Mouse (Mus musculus): ENCODE measurements at regions not wholly inside any gene's neighbourhood (a gene's known extent, or its start where the extent isn't known, plus 50 kb on each side); places are given as distances from the start of the nearest gene placed in this dataset.

- DNase-seq (ENCODE audit: low read depth) = no peak
Measured at GRCm38 (mm10) chr13:107766397-107767261, 277.6 kb upstream of the Smim15 start.

- no peak for DNase-seq (ENCODE audit: low read depth)
Measured at GRCm38 (mm10) chr13:107763911-107764310, 280.3 kb upstream of the Smim15 start.

- no peak for DNase-seq (ENCODE audit: low read depth)
Measured at GRCm38 (mm10) chr13:107760511-107760910, 283.7 kb upstream of the Smim15 start.

DNA sequence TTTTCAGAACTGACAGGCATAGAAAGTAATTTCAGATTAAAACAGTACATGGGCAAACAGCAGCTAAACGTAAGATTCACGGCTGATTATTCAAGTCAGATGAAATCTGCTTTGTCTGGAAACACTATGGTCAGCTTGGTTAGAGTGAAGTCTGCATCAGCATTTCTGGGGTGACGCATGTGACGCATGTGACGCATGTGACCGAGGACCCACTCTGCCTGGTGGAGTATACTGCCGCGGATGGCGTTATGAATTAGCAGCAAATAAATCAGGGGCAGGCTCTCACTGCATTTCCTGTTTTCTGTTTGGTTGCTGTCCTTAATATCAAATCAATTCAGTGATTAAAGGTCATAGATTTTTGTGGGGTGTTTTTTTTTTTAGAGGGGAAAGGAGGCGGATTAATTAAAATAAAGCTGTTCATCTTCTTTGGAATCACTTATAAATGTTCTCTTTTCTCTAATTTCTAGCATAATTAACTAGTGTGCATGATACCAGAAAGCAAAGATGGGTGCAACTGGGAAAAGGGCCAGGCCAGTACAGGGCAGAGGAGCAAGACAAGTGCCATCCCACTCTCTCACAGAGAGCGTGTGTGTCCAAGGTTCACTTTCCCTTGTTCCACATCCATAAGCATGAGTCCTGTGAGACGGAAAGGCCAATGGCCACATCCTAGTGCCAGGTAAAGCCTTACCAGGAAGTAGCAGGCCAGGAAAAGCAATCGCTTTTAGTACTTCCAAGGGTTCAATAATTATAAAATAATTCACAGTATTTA is 285.7 kb upstream of the Smim15 start:
- DNase-seq (ENCODE audit: low read depth) = no peak

DNA sequence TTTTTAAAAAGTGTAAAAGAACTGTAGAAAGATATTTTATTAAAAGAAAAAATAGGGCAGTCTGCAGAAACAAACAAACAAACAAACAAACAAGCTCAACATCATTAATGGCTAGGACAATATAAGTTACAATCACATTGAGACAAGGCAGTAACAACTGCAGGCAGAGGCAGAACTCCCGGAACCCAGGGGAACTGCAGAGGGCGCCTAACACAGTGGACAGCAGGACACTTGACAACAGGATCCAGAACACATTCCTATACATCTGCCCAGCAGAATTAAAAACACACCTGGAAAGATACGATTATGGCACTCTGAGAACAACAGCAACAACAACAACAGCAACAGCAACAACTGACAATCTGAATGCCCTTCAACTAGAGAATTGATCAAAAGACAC is 291.5 kb upstream of the Smim15 start:
- DNase-seq (ENCODE audit: low read depth) = no peak

DNA sequence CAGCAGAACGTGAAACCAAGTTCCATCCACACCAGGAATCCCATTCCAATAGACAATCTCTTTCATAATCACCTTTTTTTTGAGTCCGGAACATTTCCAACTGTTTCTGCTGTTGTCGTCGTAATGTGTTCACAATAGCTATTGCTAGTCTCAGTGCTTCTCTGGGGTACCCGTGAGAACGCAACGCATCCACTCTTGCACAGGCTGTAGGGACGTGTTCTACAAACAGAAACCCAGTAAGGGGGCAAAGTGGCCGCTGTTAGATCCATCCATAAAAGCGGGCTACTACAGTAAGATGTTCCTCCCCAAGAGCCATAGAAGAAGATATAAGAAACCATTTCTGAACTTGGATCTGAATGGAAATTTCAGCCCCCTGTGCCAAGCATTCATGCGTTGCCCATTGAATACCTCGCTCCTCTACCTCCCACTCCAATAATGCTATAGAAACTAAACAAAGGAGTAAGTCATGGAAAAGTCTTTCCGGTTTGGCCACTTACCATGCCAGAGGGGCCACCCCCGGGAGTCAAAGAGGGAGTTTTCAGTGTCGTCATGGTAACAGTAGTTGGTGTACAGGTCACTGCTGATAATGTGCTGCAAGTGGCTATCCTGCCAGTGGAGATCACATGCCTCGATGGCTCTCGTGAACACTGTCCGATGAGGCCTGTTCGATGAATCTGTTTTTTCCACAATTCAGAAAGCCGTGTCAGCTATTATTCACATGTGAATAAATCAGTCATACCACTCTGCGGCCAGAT is 300.6 kb upstream of the Smim15 start:
- DNase-seq (ENCODE audit: low read depth) = no peak

GRCm38 (mm10) chr13:107736581-107736980 is 307.7 kb upstream of the Smim15 start:
- DNase-seq (ENCODE audit: low read depth) = no peak

DNA sequence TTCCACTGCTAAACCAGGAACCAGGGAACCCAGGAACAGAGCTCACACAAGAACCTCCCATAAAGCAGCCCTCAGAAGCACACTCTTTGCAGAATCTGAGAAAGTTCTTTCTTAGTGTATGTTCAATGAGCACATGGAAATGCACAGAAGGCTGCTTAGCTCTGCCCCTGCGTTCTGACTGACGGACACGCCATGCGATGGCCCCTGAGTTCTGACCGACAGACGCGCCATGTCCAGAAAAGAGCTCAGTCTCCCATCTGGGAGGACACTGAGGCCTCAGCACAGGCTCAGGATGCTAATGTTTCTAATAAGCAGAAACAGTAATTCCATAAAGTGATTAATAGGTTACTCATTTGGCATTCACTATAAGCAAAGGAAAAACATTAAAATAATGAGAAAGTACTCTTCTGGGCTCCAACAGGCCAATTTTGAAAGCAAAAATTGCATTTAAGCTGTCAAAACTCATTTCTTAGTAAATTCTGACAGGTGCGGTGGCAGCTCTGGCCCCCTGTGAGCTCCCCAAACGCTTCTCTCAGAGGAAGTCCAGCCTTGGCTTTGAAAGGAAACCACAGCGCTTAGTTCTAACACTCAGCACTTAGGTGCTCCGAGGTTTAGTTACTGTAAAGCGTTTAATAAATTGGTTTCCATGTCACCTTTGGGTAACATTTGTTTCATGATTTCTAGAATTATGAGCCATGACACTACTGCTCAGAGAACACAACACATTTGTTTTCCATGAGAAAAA is 309.9 kb upstream of the Smim15 start:
- DNase-seq (ENCODE audit: low read depth) = no peak

DNA sequence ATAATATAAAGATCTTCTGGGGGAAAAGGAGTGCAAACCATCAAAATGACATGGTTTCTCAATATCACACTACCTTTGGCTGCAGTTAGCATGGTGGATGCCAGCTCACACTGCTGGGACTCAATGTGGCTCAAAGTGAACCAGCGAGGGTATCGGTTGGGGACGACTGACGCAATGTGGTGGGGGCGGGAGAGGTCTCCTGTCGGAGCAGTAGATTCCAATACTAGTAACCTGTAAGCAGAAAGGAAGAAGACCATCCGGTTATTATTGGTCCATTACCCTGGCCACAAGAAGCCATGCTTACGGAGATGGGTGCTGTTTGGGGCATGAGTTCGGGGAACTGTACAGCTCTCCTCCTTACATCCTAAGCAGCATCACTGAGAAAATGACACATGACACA is 313.3 kb upstream of the Smim15 start:
- DNase-seq (ENCODE audit: low read depth) = no peak

GRCm38 (mm10) chr13:107726491-107726890 is 317.8 kb upstream of the Smim15 start:
- DNase-seq (ENCODE audit: low read depth) = no peak

GRCm38 (mm10) chr13:107721901-107722300 is 322.3 kb upstream of the Smim15 start:
- no peak for DNase-seq (ENCODE audit: low read depth)

GRCm38 (mm10) chr13:107720874-107721574 is 323.2 kb upstream of the Smim15 start:
- no peak for DNase-seq (ENCODE audit: low read depth)

- no peak for DNase-seq (ENCODE audit: low read depth)
Measured at GRCm38 (mm10) chr13:107718973-107719620, 325.1 kb upstream of the Smim15 start.

DNA sequence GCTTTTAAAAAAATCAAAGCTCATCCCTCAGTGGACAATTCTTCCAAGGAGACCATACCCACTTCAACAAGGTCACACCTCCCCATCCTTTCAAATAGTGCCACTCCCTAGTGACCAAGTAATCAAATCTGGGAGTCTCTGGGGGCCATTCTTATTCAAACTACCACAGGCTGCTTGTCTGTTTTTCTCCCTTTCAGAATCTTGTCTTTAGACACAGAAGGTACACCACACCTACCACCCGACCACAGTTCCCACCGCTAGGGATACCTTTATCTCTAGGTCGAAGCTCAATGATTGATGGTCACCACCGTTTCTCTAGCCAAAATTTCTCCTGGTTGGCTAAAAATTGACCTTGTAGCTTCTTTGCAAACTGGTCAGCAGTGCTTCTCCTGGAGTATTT is 328.6 kb upstream of the Smim15 start:
- DNase-seq (ENCODE audit: low read depth) = no peak

GRCm38 (mm10) chr13:107714001-107714400 is 330.2 kb upstream of the Smim15 start:
- no peak for DNase-seq (ENCODE audit: low read depth)

DNA sequence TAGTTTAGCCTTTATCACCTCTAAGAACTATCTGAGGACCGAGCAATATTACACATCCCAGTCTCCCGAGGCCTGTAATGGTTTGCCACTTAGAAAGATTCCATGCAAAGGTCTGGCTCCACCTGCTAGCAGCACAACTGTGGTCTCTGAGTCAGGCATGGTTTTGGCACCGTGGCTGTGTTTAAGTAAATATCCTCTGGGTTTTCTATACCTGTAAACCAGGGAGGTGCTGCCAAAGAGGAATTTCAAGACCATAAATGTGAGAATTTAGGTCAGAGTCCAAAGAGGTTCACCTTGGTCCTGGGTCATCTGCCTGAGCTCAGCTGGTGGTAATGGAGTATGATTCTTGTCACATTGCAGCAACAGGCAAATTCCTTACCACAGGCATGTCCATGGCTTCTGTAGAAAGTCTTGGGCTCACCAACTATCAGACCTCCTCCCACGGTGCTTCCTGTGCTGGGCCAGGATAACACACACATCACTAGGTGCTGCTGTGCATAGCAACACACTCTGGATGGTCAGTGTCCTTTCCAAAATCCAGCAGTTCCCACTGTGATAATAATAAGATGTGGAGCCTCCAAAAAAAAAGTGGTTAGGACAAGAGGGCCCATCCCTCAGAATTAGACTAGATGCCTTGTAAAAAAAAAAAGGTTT is 332.8 kb upstream of the Smim15 start:
- no peak for DNase-seq (ENCODE audit: low read depth)

- DNase-seq (ENCODE audit: low read depth) = no peak
Measured at GRCm38 (mm10) chr13:107710368-107710767, 333.9 kb upstream of the Smim15 start.

GRCm38 (mm10) chr13:107709828-107710227 is 334.4 kb upstream of the Smim15 start:
- no peak for DNase-seq (ENCODE audit: low read depth)

DNA sequence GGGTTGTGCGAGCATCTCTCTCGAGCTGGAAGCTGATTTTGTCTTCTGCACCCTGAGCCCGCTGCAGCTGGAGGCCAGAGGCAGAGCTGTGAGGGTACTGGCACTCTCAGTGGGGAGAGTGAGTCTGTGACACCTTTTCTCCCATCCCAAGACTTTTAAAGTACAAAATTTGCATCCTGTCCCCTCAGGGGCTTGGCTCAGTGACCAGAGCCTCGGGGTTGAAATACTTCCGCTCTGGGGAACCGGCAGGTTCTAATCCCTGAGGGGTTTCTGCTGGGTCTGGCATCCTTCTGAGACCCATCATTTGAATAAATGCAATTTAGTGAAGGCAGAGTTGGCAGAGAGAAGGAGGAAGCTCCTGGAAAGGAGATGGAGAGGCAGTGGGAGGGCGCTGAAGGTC is 340.5 kb upstream of the Smim15 start:
- no peak for DNase-seq (ENCODE audit: low read depth)

Measured in induced T-regulatory cell, adult 2 months (primary cell).